Mouse (Mus musculus): ENCODE data around the gene Col9a1.

The Col9a1 gene

DNA sequence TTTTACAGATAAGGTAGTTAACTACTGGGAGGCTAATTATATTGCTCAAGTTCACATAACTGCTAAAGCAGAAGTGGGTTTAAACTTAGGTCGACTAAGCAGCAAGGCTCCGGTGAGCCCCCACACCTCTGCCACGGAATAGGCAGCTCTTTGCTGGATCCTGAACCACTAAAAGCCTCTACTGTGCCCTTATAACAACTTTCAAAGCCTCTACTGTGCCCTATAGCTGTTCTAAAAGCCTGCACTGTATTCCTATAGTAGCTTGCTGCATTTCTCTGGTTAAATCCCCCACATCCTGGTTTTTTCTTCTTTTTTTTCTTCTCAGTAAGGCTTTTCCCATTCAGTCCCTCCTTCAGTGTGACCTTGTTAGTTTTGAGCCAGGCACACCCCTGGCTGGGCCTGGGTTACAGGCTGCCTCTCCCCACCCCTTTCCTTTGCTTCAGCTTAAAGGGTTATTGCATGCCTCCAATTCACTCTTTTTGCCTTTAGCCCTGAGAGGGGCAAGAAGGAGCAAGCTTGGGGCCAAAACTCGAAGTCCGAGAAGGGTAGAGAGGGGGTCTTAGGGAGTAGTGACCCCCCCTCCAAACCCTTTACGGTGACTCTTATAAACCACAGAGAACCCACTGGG is at the start of gene Col9a1:
Col9a1 (plus strand) TSS at position 387 of the 628 bp plus-strand sequence.
- no peak for DNase-seq (ENCODE audit: low read depth)

DNA sequence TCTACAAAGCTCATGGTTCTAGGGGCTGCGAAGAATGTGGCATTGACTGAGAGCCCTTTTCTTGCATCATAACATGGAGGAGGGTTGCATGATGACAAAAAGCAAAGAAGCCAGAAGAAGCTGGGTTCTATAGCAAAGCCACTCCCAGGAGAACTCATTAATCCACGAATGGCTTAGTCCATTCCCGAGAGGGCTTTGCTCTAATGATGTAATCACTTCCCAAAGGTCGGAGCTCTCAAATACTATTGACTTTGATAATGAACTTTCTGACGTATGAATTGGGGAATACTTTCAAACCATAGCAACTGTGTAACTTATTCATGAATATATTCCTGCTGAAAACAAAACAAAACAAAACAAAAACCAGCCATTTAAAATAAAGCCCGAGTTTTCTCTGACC is 49.5 kb upstream of the Col9a1 start:
- DNase-seq (ENCODE audit: low read depth), result no peak

DNA sequence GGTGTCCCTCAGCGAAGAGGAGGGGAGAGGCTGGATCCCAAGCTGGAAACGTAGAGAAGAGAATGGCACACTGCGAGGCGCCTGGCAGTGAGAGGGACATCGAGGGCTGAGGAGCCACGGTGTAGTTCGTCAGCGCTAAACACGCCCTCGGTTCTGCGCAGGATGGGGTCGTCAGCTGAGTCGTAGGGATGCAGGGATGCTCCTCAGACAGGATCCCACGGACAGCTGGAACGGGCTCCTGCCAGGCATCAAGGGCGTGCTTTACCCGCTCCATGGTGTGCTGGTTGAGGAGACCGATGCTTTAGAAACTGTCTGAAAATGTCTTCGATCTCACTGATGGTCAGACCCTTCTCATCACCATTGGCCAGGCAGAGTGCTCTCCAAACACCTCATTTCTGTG is 43.6 kb upstream of the Col9a1 start:
- DNase-seq (ENCODE audit: low read depth), result no peak

DNA sequence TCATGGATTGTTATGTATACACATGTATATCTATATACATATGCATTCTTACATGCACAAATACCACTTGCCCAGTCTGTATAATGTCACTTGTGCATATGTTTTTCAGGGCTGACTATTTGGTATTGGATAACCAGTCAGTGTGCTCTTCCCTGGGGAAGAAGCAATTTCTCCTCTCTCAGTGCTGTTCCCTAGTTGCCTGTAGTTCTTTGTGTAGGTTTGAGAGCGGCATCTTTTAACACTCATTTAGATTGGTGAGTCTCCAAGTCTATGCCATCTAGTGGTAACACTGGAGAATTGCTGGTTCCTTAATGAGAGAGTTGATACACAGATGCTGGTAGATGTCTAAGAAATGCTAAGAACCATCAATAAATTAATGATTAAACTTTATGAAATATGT is 42.6 kb upstream of the Col9a1 start:
- peak; percentile 28 for DNase-seq (ENCODE audit: low read depth)

DNA sequence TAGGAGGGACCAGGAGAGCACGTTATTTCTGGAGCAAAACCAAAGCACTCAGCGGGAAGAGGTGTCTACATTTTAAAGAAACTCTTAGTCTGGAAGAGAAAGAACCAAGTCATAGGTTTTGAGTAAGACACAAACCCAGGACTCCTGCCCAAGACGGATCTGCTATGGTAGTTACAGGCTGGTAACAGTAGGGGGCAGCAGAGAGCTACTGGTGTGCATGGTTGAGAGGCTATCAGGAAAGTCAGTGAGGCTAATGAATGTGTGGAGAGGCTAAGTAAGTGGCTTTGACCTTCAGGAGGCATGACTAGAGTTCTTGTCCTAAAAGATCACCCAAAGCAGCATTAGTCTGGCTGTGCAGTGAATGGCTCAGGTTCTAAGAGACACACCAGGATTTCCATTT is 40.3 kb upstream of the Col9a1 start:
- DNase-seq (ENCODE audit: low read depth), result peak; percentile 45

DNA sequence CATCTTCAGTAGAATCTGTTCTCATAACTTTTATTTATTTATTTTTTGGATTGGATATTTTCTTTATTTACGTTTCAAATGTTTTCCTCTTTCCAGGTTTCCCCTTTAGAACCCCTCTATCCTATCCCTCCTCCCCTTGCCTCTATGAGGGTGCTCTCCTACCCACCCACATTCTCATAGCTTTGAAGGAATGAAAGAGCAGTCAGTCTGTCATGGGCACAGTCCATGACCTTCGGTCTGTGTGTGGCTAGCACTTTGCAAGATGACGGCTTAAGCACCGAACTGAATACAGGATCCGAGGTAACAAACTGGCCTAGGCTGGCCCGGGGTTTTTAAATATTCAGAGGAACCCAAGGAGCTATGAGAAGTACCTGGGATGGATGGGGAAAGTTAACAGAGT is 36.9 kb upstream of the Col9a1 start:
- DNase-seq (ENCODE audit: low read depth), result no peak

DNA sequence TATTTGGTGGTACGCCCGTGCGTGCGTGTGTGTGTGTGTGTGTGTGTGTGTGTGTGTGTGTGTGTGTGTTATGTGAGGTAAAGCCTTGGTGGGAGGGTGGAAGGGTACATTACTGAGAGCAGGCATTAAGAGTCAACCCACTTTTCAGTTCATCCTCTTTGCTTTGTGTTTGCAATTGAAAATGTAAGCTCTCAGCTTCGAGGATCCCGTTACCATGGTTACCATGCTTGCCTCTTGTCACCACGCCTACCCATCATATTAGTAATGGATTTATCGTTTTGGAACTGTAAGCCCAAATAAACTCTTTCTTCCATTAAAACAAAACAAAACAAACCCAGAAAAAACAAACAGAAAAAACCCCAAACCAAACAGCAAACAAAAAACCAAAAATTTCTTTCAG is 33.9 kb upstream of the Col9a1 start:
- no peak for DNase-seq (ENCODE audit: low read depth)

DNA sequence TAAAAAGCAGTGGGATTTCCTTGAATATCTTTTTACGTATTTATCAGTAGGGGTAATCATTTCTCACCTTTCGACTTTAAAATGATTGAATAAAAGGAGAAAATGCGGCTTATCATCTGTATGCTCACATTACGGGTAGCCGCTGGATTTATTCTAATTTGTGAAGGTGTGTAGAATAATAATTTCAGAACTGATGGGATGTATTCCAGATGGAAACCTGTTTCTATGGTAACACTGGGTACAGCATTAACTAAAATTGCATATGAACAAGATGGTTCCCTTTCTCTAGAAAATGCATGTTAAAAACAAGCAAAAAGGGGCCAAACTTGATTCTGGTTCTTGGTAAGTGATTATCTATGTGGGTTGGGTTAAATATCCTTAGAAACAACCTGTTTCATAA is 19.7 kb upstream of the Col9a1 start:
- no peak for DNase-seq (ENCODE audit: low read depth)

DNA sequence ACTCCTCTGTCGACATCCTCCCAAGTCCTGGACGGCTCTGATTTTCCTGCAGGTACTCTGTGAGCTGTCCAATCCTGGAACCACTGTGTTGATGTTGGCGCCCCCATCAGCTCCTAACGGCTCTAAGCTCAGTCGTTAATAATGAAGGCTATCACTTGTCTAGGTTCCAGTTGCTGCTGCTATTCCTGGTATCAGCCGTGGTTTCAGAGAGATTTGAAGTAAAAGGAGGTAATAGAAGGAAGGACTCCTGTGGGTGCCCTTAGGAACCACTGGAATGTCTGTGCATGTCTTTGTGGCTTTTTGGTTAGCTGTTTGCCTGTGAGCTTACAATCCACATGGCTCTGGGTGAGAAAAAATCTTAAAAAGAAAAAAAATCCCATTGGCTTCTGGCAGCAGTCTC is 8.0 kb upstream of the Col9a1 start:
- DNase-seq (ENCODE audit: low read depth), result no peak

DNA sequence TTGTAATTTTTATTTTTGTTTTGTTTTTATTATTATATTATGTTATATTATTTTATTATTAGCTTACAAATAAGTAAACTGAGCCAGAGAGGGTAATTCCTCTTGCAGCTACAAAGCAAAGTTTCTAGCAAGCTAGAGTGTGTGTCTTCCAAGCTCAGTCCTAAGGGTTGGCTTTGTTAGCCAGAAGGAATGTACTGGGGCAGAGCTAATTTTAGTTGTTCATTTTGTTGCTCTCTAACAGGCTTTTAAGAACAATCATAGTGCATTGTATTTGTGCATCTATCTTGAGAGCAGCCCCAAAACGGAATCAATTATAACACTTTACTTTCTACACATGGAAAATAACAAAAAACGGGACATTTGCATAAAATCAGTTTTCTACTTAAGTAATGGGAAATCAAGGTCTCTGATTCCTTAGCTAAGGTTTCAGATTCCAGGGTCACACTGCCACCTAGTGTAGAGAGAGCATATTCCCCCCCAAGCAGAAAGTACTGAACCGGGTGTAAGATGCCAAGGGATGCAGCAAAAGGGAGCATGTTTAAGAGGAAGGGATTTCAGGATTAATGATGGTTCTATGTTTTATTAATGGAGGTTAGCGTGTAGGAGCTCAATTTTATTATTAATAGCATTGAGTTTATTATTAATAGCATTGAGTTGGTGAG is 6.1 kb upstream of the Col9a1 start:
- DNase-seq (ENCODE audit: low read depth), result peak; percentile 44

DNA sequence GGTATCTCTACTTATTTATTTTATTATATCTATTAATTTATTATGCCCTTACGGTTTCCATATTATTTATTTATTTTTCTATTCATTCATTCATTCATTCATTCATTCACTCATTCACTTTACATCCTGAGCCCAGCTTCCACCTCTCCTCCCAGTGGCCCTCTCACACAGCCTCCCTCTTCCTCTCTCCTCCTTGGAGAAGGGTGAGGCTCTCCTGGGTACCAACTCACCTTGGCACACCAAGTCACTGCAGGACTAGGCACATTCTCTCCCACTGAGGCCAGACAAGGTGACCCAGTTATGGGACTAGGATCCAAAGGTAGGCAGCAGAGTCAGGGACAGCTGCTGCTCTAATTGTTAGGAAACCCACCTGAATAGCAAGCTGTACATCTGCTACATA is 5.5 kb upstream of the Col9a1 start:
- no peak for DNase-seq (ENCODE audit: low read depth)

DNA sequence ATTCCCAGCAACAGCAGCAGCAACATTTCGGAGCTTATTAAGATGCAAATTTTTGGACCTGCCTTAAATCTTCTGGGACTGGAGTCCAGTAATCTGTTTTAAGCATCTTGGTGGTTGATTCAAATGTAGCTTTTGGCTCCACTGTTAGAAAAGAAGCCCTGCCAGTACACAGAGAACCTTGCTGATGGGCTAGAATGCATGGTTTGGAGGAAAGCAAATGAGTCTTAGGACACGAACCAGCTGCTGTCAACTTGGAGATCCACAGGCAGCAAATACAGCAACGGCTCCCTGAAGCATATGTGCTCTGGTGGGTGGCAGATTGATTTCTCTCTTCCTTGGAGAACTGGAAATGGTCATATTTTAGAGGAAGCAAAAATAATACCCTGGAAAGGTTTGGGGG is 4.8 kb upstream of the Col9a1 start:
- no peak for DNase-seq (ENCODE audit: low read depth)

DNA sequence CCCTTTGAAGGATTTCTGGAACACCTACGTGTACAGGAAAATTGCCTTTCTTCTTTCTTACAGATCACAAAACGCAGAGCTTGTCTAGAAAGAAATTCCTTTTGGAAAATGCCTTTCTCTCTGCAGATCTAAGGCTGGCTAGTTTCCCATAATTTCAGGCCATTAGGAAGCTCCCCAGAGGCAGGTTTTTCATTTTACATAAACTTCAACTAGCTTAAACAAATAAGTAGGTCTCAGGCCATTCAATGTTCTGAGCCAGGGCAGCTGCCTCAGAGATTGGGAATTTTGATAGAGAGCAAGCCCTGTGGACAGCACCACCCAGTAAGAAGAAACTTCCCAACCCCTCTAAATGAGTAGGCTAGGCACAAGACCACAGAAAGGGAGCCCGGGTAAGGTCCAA is 1.6 kb upstream of the Col9a1 start:
- DNase-seq (ENCODE audit: low read depth), result no peak

DNA sequence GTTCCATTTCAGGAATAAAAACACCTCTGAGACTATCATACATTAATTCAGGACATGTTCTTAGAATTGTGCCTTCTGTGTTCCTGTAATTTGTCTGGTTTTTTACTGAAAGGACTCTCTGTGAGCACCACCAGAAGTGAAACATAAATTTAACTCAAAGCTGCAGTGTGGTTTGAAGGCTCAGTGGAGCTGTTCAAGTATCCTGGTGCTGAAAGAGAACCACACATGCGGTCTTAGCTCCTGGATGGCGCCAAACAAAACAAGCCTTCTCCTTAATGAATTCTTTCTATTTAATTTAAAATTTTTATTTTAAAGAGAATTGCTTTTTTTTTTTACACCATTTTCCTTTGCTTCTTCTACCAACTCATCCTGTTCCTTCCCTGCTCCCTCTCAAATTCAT is 2.4 kb downstream of the Col9a1 start:
- no peak for DNase-seq (ENCODE audit: low read depth)

DNA sequence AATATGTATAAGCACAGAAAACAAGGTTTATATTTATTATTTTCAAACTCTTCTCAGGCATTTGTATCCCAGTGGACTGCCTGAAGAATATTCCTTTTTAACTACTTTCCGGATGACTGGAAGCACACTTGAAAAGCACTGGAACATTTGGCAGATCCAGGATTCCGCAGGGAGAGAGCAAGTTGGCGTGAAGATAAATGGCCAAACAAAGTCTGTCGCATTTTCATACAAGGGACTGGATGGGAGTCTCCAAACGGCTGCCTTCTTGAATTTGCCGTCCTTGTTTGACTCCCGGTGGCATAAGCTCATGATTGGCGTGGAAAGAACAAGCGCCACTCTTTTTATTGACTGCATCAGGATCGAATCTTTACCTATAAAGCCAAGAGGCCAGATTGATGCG is 7.6 kb downstream of the Col9a1 start:
- no peak for DNase-seq (ENCODE audit: low read depth)

DNA sequence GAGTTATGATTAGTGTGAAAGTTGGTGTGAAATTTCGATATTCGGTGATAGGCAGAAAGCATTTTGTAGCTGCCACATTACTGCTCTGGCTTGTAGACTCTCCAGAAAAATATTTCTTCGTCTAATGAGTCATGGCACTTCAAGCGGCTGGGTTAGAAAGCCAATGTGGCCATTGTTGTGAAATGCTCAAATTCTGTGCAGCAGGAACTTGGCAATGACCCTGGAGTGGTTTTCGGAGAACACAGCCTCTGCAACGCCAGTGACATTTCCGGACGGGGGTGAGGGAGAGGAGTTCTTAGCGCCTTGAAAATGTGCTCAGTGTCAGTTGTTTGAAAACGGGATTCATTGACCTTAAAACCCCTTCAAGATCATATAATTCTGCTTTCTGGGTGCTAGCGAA is 9.6 kb downstream of the Col9a1 start:
- DNase-seq (ENCODE audit: low read depth), result no peak

DNA sequence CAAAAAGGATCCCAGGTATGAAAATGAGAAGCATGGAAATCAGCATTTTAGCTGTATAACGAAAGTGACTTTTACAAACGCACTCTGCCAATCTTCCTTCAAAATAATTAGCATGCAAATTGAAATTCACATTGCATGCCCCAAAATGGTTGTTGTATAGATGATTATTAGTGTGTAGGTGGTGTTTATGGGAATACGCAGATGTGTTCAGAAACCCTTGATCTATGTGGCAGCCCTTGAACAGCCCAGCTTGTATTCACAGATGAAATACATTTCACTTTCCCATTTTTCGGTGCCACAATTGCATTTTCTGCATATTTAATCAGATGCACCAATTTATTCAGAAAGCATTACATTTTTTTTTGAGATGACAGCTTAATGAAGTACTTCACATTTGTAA is 14.3 kb downstream of the Col9a1 start:
- no peak for DNase-seq (ENCODE audit: low read depth)

DNA sequence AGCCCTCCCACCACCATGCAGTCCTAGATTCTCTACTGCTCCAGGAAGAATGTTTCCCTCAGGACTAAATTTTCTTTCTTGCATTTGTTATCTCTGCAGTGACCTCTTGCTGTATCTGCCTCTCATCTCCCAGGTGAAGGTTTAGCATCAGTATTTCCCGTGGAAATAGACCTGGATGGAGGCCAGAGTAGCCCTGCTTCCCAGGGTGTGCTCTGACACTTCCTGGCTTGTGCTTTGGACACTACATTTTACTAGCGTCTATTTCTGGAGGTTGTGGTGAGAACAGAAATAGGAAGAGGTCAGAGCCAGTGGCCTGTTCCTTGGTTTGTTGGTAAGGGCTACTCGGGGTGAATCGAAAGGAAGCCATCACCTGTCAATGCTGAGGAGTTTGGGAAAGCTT is 16.7 kb downstream of the Col9a1 start:
- no peak for DNase-seq (ENCODE audit: low read depth)

DNA sequence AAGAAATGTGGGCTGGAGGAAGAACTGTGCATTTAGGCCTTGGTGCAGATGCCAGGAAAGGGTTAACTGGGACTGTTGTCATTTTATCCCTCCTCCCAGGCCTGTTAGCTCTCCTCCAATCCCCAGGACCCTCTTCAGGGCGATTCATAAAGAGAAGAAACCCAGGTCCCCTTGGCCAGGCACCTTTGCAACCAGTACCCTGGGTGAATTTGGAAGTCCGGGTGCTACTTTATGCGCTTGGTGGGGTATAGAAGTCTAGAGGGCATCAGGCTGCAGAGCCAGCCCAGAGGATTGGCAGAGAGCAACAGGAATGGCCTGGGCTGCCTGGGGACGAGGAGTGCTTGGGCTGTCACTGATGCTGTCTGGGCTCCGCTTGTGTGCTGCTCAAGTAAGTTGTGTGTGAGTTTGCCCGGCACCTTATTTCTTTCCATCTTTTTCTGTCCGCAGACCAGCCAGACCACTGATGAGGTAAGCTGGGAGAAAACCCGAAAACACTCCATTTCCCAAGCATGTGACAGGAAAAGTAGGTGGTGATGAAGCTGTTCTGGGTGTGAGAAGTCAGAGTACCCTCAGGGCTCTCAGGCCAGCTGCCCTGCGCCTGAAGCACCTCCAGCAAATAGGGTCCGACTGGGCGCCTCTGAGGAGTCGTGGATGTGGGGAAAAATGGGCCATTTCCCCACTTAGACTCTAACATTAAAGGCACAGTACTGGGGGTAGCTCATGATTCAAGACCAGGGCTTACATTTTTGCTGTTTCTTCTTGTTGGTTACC is 17.8 kb downstream of the Col9a1 start:
- DNase-seq (ENCODE audit: low read depth), result no peak

DNA sequence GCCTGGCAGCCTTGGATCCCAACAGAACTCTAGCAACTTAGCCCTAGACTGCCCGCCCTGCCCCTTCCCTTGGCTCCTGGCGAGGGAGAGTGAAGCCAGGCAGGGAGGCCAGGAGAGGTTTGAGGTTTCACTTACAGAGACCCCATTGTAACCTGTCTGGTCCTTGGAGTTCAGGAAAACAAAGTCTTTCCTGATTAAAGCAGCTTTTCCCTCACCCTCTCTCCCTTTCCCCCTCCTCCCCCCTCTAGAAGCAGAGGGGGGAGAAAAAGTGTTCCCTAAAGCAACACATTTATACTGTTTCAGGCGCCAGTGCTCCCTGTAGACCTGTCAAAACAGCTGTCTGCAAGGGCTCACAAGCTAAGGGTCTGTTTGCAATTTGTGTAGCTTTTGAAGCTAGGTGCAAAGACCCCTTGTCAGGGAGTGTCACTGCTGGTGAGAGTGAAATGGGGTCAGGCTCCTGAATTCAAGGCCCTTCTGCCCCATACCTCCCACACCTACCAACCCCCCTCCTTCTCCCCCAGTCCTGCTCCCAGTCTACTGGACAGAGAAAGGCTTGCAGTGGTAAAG is 18.6 kb downstream of the Col9a1 start:
- no peak for DNase-seq (ENCODE audit: low read depth)

DNA sequence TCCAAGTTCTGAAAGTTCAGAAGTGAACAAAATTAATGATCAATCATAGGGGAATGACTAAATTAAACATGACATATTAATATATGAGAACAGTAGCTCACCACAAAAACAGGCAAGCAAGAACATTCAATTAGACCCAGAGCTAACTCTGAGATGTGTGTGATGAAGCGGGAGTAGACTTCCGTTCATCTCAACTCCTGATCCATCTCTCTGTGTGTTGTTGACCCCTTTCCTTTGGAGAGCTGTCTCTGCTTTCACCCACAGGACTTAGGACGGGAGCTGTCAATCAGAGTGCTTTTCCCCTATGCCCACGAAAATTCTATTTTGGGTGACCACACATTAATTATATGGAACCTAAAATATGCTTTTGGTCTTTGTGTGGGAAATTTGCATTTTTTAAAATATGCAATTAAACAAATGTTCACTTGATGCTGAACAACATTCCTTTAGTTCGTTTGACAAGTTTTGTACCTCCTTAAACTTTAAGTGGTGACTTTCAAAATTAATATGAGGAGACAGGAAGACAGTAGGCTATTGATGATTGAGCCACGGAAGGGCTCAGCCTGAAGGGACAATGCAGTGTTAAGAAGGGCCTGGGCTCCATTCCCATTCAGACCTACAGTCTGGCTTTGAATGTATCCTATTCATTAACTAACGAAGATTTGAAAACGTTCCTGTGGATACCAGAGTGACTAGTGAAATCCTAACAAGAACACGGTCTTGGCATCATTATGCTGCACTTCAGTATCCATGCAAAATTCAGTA is 34.4 kb downstream of the Col9a1 start:
- DNase-seq (ENCODE audit: low read depth), result no peak

DNA sequence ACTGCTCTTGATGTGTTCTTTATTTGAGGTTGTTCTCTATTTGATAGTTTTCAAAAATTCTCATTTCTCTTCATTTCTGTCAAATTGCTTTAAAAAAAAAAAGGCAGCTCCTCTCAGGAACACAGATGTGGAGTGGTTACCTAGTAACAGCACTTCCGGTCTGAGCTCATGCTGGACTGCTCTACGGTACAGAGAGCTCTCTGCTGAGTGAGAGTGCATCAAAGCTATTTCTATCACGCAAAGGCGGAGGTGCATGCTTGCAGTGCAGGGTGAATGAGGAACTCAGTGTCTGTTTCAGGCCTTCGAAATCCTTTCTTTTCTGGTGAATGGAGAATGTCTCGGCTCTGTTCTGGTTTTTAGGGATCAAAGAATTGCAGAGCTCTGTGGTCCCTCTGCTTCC is 41.6 kb downstream of the Col9a1 start:
- no peak for DNase-seq (ENCODE audit: low read depth)

All from induced T-regulatory cell, adult 2 months (primary cell).